Mouse (Mus musculus) liver, adult 2 months (tissue): ENCODE data around the gene Ankfn1. TPM values are rescaled to one million over a fixed set of nuclear protein-coding genes. Genes with fewer than 3 reads are reported as not detected.

Experiments used
- DNase-seq: peaks from one replicate; pipeline ENCODE4 v3.0.0-alpha.2; 2011; ENCODE audit warnings: low read depth, low spot score; ENCODE audit errors: extremely low read depth
- H3K27ac ChIP-seq: fragments of 200-500 bp; replicated peaks from 2 replicates; pipeline ENCODE4 v1.5.1; 2012; ENCODE audit warnings: low read depth, mild to moderate bottlenecking, control low read depth, inconsistent platforms, low read length; ENCODE audit not compliant: insufficient read depth
- H3K27me3 ChIP-seq: fragments of 200-500 bp; 2 replicates; pipeline ENCODE4 v1.6.1; 2012; ENCODE audit warnings: mild to moderate bottlenecking, moderate library complexity, low read length, inconsistent platforms; ENCODE audit not compliant: control insufficient read depth, insufficient read depth
- H3K36me3 ChIP-seq: fragments of 200-500 bp; 2 replicates; pipeline ENCODE4 v1.6.1; 2012; ENCODE audit warnings: low read length, inconsistent platforms; ENCODE audit not compliant: control insufficient read depth, insufficient read depth
- H3K4me1 ChIP-seq: fragments of 200-500 bp; 2 replicates; pipeline ENCODE4 v1.6.1; 2011; ENCODE audit warnings: low read length; ENCODE audit not compliant: control insufficient read depth, insufficient read depth
- H3K4me3 ChIP-seq: fragments of 200-500 bp; 2 replicates; pipeline ENCODE4 v1.5.1; 2011; ENCODE audit warnings: low read depth, mild to moderate bottlenecking, control low read depth, low read length, moderate library complexity; ENCODE audit not compliant: insufficient read depth
- H3K79me2 ChIP-seq: fragments of 200-500 bp; 2 replicates; pipeline ENCODE4 v1.6.1; 2012; ENCODE audit warnings: inconsistent platforms, mild to moderate bottlenecking, low read length, moderate library complexity; ENCODE audit not compliant: control insufficient read depth, insufficient read depth
- H3K9ac ChIP-seq: fragments of 200-500 bp; 2 replicates; pipeline ENCODE4 v1.6.1; 2012; ENCODE audit warnings: low read depth, mild to moderate bottlenecking, control low read depth, inconsistent platforms, low read length
- CTCF ChIP-seq: fragments of 200-500 bp; IDR thresholded peaks from 2 replicates; pipeline ENCODE4 v1.5.1; 2011; ENCODE audit warnings: low read depth, low read length, control low read depth
- POLR2A ChIP-seq: fragments of 200-500 bp; IDR thresholded peaks from 2 replicates; pipeline ENCODE4 v1.6.1; 2011; ENCODE audit warnings: low read length, control low read depth; ENCODE audit not compliant: insufficient read depth; ENCODE audit errors: extremely low read depth
- WGBS: fragments of 180-500 bp; shearing (Covaris S2); methylation state at CpG from one replicate; pipeline ENCODE4 v1.1.7; 2018; 5-methylcytosine and 5-hydroxymethylcytosine counted together
- polyA plus RNA-seq: library from polyadenylated mRNA; depleted of rRNA; stranded (reverse); fragments of >200 nt; gene quantifications from 2 replicates; pipeline ENCODE4 v1.2.3, GENCODE M21; 2012
- total RNA-seq: library from RNA; depleted of rRNA; stranded (reverse); fragments of >200 nt; gene quantifications from 2 replicates; pipeline ENCODE4 v1.2.3, GENCODE M21; 2014

Ankfn1 gene
- total and polyA plus RNA-seq, 2 experiments = not detected

DNA sequence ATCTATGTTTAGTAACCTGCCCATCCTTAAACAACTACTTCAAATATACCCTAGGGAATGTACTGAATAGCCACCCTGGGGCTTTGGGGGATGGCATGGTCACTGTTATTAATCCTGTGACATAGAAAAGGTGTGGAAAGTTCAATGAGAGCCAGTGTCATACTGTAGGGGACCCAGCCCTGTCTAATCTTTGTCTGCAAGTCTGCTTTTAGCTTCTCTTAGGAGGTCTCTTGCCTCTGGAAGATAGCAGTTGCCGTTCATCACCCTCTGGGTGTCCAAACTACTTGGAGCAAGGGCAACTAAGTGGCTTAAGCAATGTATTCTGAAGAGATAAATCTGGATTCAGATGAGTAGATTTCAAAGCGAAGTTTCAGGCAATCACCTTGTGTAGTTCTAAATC, 357.6 kb downstream of the Ankfn1 start:
- Histone ChIP-seq H3K27ac (no peak overlapping the region), H3K79me2 (no peaks in the 10 kb centered on the region), H3K9ac (no peak overlapping the region), H3K27me3 (no peaks in the 10 kb centered on the region), H3K36me3 (no peaks in the 10 kb centered on the region), H3K4me3 (no peak overlapping the region), H3K4me1 (no peaks in the 10 kb centered on the region)
- no peak for DNase-seq
- TF ChIP-seq POLR2A = no peak
- TF ChIP-seq CTCF = no peak
- WGBS = 79% methylated on average over 2 of the region's 2 CpGs

DNA sequence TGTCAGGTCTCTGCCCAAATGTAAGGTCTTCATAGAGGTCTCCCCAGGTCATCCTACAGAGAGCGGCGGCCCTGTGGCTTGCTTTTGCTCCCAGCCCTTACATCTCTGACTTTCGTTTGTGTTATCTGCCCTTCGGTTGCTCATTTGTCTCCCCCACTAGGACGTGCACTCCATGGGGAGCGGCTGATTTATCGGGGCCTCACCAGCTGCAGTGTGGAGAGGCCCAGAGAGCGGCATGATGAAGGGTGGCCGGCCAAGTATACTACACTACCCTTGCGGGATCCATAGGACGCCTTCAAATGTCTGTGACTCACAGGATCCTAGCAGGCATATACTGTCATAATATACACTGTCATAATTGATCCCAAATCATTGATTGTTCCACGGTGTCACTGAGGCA, 358.8 kb downstream of the Ankfn1 start:
- Histone ChIP-seq H3K4me1 (no peaks in the 10 kb centered on the region), H3K79me2 (no peaks in the 10 kb centered on the region), H3K36me3 (no peaks in the 10 kb centered on the region), H3K4me3 (no peak overlapping the region), H3K9ac (no peak overlapping the region), H3K27me3 (no peaks in the 10 kb centered on the region), H3K27ac (no peak overlapping the region)
- no peak for DNase-seq
- 77% methylated on average over 12 of the region's 12 CpGs for WGBS
- TF ChIP-seq POLR2A (no peak), CTCF (no peak)

DNA sequence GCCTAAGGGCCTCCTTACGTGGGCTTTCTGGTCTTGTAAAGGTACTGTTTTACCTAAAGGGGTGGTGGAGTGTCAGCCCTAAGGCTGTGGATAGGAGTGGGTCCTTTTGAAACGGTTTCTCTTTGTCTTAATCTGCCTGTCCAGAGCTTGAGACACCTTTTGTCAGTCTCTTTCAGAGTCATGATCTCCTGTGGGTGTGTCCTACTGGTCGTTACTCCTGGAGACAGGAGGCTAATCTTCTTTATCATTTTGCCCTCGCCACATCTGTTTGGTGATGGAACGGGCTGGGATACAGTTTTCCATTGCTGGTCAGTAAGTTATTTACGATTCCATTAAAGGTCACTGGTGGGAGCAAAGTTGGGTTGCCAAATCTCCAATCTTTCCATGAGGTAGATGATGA, 360.7 kb downstream of the Ankfn1 start:
- Histone ChIP-seq H3K36me3 (no peaks in the 10 kb centered on the region), H3K27ac (no peak overlapping the region), H3K9ac (no peak overlapping the region), H3K27me3 (no peaks in the 10 kb centered on the region; the same call in 1 of the 2 replicates), H3K4me1 (no peaks in the 10 kb centered on the region), H3K4me3 (no peak overlapping the region), H3K79me2 (no peaks in the 10 kb centered on the region)
- 60% methylated on average over 6 of the region's 6 CpGs for WGBS
- TF ChIP-seq CTCF (no peak), POLR2A (no peak)
- DNase-seq = no peak

DNA sequence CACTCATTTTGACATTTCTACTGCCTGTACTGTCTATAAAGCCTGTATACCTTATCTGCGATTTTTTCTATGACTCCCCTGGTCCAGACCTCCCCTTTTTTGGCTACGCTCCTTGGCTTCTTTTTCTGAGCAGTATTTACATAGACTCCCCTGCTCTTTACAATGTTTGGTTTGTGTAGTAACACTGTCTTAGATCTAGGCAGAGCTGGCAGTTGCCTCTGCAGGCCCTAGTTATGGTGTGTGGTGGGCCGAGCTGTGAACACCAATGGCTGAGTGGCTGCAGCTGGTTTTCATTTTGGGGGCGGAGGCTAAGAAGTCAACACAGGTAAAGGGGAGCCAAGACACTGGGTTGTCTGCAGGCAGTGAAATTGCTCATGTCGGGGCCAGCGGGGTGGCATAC, 368.7 kb downstream of the Ankfn1 start:
- Histone ChIP-seq H3K4me3 (no peak overlapping the region), H3K4me1 (no peaks in the 10 kb centered on the region), H3K79me2 (no peaks in the 10 kb centered on the region), H3K9ac (no peak overlapping the region), H3K27me3 (no peaks in the 10 kb centered on the region; the same call in 1 of the 2 replicates), H3K27ac (no peak overlapping the region), H3K36me3 (no peaks in the 10 kb centered on the region)
- no peak for DNase-seq
- 85% methylated on average over 6 of the region's 6 CpGs for WGBS
- no peak for TF ChIP-seq CTCF
- TF ChIP-seq POLR2A = no peak

DNA sequence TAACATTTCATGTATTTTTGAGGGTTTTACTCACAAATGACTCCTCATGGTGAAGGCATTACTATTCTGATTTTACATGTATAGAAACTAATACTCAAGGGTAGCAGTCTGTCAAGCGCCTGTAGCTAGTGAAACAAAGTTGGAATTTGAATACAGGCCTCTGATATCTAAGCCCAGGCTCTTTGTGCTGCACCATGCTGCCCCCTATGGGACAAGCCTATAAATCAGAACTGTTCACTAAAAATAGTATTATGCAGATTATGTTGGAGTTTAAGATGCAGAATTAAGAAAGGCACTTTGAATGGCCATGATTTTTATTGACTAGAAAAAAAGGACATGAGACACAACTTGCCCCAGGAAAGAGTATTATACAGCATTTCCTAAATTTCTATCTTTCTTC, 373.0 kb downstream of the Ankfn1 start:
- Histone ChIP-seq H3K79me2 (no peaks in the 10 kb centered on the region), H3K4me1 (no peaks in the 10 kb centered on the region), H3K27me3 (no peaks in the 10 kb centered on the region), H3K36me3 (no peaks in the 10 kb centered on the region), H3K4me3 (no peak overlapping the region), H3K27ac (no peak overlapping the region), H3K9ac (no peak overlapping the region)
- TF ChIP-seq POLR2A = no peak
- no peak for TF ChIP-seq CTCF
- WGBS = 88% methylated on average over 1 of the region's 1 CpGs
- DNase-seq = no peak

DNA sequence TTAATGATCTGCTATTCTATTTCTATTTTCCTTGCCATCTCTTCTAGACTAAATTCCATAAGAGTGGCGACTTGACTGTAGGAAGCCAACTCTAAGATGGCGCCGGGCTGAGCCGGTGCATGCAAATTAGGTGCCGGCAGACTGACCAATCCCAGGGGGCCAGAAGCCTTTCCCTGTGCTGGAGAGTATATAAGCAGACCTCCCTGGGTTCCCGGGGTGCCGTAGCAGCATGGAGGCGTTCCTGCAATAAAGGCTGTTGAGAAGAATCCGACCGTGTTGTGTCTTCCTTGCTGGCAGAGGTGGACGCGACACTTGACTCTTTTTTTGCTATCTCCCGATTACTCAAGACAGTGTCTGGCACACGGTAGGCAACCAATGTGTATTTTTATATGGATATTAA, 374.0 kb downstream of the Ankfn1 start:
- H3K27me3 ChIP-seq = no peaks in the 10 kb centered on the region
- WGBS = 93% methylated on average over 14 of the region's 14 CpGs
- no peaks in the 10 kb centered on the region for H3K79me2 ChIP-seq
- no peak overlapping the region for H3K4me3 ChIP-seq
- no peak overlapping the region for H3K9ac ChIP-seq
- H3K4me1 ChIP-seq = no peaks in the 10 kb centered on the region
- DNase-seq = no peak
- no peak overlapping the region for H3K27ac ChIP-seq
- H3K36me3 ChIP-seq = no peaks in the 10 kb centered on the region
- TF ChIP-seq POLR2A (no peak), CTCF (no peak)
